Mouse (Mus musculus) C2C12 (cell line): ENCODE measurements around the gene Ngf.

Source experiments
- CEBPB ChIP-seq: IDR thresholded peaks from one replicate; pipeline ENCODE4 v1.6.1; 2011; ENCODE audit warnings: low read depth, mild to moderate bottlenecking, control low read depth, moderate library complexity
- CTCF ChIP-seq: IDR thresholded peaks from one replicate; pipeline ENCODE4 v1.5.1; 2011; ENCODE audit not compliant: control insufficient read depth, insufficient read depth, insufficient read length
- MAX ChIP-seq: IDR thresholded peaks from one replicate; pipeline ENCODE4 v1.6.1; 2011; ENCODE audit warnings: mild to moderate bottlenecking, control low read depth
- MYOD1 ChIP-seq: IDR thresholded peaks from one replicate; pipeline ENCODE4 v1.6.1; 2011; ENCODE audit warnings: low read depth; ENCODE audit not compliant: control insufficient read depth, insufficient read length
- USF1 ChIP-seq: IDR thresholded peaks from one replicate; pipeline ENCODE4 v1.6.1; 2011; ENCODE audit warnings: low read depth, mild to moderate bottlenecking, control low read depth, moderate library complexity

- TF ChIP-seq CEBPB (no peak), MYOD1 (no peak), USF1 (no peak), MAX (no peak), CTCF (no peak)
Measured at GRCm38 (mm10) chr3:102507666-102508260, 38.0 kb downstream of the Ngf start.
